Mouse (Mus musculus): ENCODE measurements around the gene Rpl6.

DNA sequence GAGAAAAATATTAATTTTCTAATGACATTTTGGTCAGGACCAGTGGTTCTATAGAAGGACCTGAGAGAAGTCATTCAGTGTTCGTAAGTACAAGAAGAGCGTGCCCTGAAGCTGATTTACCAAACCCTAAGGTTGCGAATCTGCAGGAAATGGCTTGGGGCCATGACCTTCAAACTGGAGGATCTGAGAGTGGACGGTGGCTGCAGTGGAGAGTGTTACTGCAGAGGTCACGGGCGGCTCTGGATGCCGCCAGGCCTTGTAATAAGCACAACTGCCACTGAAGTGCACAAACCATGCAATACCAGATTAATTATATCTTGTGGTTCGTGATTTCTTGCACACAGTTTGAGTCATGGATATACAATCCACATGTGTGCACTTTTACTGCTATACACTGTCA is 47.5 kb downstream of the Rpl6 start:
- no peak for TF ChIP-seq CTCF (IDR thresholded peaks at IDR 0.05; ENCODE audit: extremely low read depth, insufficient read length, insufficient replicate concordance, low read depth, low read length)
- TF ChIP-seq POLR2A (IDR thresholded peaks at IDR 0.05; ENCODE audit: low read depth, low read length) = no peak
